Mouse (Mus musculus) urinary bladder, postnatal 36 days (tissue): ENCODE measurements at regions not wholly inside any gene's neighbourhood (a gene's known extent, or its start where the extent isn't known, plus 50 kb on each side); places are given as distances from the start of the nearest gene placed in this dataset.
A peak's percentile ranks its signal among the peaks of the same experiment; 100 is the strongest.
"Not testable (repeated sequence)": the region's sequence is repeated elsewhere in the genome, so short reads cannot be mapped to it uniquely, and the experiment has no call there.

Source experiments
- DNase-seq, 2 experiments: peaks; one replicate each; pipeline ENCODE4 v3.0.0; 2022; ENCODE audit warnings: low spot score in 2 of 2, mixed read lengths in 1 of 2

GRCm38 (mm10) chr17:17293932-17294534 is 80.1 kb upstream of the Riok2 start:
- peak; percentile 87 to 88 for DNase-seq

- DNase-seq = not testable (repeated sequence)
These were observed 79.1 kb upstream of the Riok2 start for GRCm38 (mm10) chr17:17295037-17295436.

DNA sequence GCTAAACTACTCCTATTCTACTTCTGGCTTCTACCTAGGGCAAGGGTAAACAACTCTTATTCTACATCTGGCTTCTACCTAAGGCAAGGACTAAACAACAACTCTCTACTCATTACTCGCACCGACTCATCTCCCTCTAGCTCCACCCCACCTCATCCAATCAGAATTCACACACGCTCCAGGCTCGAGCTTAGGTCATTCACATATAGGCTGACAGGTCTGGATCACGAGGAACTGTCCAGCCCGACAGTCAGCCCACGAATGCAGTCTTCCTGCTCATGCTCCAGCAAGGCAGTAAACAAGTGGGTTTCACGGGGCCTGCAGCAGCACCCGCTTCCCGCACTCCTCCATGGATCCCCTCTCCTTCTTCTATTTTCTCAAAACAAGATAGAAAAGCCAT is 70.6 kb upstream of the Riok2 start:
- DNase-seq = not testable (repeated sequence)
